Mouse (Mus musculus) megakaryocyte-erythroid progenitor cell, adult 5-6 weeks (primary cell): ENCODE measurements at regions not wholly inside any gene's neighbourhood (a gene's known extent, or its start where the extent isn't known, plus 50 kb on each side); places are given as distances from the start of the nearest gene placed in this dataset.

ENCODE experiments used
- ATAC-seq: replicated peaks from 2 replicates; pipeline ENCODE4 v1.8.0; 2016; ENCODE audit warnings: mild to moderate bottlenecking, inconsistent platforms; ENCODE audit not compliant: severe bottlenecking, poor library complexity, low FRiP score, low TSS enrichment

GRCm38 (mm10) chr16:78490245-78490644, 86.3 kb downstream of the D16Ertd472e start:
- ATAC-seq = peak; percentile 96

GRCm38 (mm10) chr16:78489604-78490003, 86.9 kb downstream of the D16Ertd472e start:
- no peak for ATAC-seq

DNA sequence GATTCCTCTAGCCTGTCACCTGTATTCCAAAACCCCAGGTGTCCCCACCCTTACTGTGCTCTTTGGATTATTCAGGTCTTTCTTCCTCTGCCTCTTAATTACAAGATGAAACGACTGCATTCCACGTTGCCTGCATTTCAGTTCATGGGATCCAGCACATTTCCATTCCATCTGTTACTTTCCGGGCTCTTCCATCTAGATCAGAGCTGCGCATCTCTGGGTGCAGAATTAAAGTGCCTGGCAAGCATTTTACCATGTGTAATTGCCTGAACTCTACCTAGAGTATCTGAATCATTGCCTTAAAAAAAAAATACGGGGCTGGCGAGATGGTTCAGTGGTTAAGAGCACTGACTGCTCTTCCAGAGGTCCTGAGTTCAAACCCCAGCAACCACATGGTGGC, 90.0 kb downstream of the D16Ertd472e start:
- no peak for ATAC-seq

DNA sequence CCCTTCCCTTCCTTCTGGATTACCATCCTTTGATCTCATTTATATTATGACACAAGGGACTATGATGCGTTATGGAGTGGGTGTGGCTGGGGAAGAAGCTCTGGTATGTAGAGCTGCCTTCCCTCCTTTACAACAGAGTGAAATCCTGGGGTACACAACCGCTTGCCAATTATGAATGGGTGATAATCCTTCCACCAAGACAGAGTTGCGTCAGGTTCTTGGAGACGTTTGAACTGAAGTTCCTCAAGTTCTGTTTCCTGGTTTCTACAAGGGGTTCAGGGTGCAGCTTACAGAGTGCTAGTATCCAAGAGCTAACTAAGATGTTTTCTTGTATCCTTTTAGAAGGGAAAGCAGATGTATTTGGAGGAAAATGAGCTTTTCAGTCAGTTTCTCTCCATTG, 92.2 kb downstream of the D16Ertd472e start:
- ATAC-seq = no peak

DNA sequence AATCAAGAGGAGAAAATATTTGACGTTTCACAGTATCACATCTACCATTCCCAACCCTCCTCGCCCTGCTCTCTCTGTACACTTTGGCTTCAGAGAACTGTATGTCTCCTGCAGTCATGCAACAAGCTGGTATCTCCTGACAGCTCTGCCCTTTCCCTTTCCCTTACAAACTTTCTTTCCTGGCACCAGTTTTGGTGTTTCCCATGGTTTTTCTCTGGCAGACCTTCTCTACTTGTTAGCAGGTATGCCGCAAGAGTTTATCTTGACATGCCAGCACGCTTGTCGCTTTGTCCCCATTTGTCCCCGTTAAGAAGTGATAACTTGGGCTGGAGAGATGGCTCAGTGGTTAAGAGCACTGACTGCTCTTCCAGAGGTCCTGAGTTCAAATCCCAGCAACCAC, 94.9 kb downstream of the D16Ertd472e start:
- no peak for ATAC-seq

- ATAC-seq = no peak
Observed at GRCm38 (mm10) chr16:78481065-78481464, 95.4 kb downstream of the D16Ertd472e start.

DNA sequence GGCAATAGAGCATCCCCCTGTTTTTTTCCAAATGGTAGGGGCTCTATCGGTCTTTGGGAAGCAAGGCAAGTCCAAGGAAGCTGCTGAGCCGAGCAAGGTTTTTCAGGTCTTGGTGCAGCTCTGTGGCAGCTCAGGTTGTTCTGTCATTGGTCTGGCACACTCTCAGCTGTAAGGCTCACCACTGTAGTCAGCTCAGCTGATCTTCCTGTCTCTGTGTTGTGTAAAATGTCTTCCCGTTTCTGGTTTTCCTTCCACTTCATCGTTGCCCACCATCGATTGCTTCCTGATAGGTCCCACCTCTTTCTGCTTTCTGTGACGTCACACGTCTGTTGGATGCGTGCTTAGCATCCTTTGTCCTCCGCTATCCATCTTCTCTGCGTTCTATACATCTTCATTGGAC, 96.2 kb downstream of the D16Ertd472e start:
- no peak for ATAC-seq

DNA sequence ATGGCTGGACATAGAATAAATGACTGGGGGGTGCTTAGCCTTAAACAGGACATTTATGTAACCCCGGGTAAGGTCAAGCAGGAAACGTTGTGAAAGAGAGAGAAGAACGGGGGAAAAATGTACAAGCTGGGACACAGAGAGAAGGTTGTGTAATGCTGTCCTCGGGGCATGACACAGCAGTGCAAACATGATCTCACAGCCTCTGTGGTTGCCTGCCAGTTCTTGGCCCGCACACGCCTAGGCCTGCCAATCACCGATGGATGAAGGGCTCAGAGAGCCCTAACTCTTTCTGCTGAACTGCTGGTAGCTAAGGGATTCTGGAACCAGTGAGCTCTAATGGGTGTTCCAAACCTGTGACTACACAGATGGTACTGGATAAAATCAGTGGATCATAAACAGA, 96.5 kb upstream of the Btg3 start:
- peak; percentile 55; the same call in 1 of the 2 replicates for ATAC-seq

GRCm38 (mm10) chr16:78459996-78460395, 83.0 kb upstream of the Btg3 start:
- ATAC-seq = peak; percentile 98

DNA sequence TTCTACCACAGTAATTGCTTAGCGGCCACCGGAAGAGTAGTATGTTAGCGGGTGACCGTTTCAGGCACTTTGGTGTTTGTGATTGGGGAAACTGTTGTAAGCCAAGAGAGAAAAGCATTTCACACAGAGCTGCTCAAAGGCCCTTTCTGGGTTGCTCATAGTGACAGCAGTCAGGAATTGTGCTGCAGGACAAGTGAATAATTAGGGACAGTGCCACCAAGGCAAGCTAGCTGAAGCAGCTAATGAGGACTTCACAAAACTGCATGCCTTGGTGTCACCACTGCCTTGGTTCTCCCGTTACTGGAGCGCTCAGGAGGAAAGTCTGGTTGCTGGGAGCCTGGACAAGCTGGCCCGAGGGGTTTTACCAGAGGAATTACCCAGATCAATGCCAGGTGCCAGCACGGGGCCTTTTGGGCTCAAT, 80.7 kb upstream of the Btg3 start:
- ATAC-seq = no peak

DNA sequence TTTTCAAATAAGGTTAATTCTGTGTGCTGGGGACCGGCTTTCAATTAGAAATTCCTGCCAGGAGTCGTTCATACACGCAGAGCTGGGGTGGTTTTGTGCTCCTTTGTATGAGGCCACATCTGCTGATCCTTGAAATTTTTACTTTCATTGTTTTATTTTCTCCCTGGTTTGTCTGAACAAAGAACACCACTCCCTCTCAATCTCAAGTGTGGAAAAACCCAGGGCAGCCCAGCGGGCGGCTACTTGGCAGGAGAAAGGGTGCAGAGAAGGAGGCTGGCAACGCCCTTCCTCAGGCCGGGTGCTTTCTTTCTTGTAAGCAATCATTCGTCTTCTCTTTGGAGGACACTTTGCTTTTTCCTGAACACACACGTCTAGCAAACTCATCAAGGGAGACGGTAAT, 79.4 kb upstream of the Btg3 start:
- no peak for ATAC-seq

DNA sequence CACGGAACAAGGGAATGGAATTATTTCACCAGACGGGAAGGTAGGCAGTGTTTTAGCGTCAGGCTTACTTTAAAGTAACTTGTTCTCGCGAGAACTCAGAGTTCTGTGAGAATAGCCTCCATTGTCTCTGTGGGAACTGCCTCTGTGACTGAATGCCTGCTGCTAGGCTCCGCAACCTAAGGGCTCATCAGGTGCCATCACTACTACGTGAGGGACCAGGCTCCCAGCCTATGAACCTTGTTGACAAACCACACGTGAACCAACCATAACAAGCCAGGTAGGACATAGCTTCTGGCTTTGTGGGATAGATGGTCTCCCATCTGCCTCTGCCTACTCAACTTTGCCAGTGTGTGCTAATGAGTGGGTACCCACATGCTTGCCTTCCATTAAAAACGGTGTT, 77.5 kb upstream of the Btg3 start:
- ATAC-seq = no peak

- peak; percentile 96 for ATAC-seq
Observed at GRCm38 (mm10) chr16:78452303-78452702, 75.3 kb upstream of the Btg3 start.

GRCm38 (mm10) chr16:78451750-78452149, 74.8 kb upstream of the Btg3 start:
- 0 out of 2 replicates have a peak, but pooled peaks have one; percentile 27 for ATAC-seq

DNA sequence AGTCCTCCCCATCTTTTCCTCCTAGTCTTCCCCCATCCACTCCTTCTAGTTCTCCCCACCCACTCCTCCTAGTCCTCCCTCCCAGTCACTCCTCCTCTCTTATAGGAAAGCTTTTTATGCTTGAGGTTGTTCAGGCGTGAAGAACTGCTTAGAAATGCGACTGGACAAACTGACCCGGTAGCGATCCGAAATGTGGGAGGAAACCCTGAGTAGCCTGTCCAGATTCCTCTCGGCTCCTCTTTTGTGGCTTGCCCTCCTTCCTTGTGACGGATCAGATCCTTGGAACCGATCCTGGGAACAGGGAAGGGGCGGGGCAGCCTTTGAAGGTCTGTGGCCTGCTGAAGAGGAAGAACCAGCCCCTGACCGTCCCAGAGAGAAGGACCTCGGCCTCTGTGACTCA, 74.3 kb upstream of the Btg3 start:
- no peak for ATAC-seq

GRCm38 (mm10) chr16:78449231-78449630, 72.2 kb upstream of the Btg3 start:
- no peak for ATAC-seq

GRCm38 (mm10) chr16:78443262-78443661, 66.3 kb upstream of the Btg3 start:
- no peak for ATAC-seq

GRCm38 (mm10) chr16:78442830-78443229, 65.8 kb upstream of the Btg3 start:
- no peak for ATAC-seq

DNA sequence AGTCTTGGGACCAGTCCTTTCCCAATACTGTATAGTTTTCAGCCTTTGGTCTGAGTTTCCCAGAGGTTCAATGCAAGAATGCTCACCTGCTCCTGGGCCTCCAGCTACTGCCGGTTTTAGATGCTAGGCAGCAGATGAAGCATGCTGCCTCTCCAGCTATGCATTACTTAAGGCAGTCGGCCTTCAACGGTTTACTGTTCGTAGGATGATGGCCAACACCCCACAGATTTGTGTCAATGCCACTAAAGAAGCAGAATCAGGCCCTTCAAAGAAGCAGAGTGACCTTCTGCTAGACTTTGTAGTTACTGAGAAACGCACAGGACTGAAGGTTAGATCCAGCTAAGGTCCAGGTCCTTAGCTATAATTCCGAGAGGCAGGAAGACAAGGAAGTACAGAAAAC, 65.0 kb upstream of the Btg3 start:
- ATAC-seq = no peak

- no peak for ATAC-seq
Observed at GRCm38 (mm10) chr16:78435707-78436106, 58.7 kb upstream of the Btg3 start.

DNA sequence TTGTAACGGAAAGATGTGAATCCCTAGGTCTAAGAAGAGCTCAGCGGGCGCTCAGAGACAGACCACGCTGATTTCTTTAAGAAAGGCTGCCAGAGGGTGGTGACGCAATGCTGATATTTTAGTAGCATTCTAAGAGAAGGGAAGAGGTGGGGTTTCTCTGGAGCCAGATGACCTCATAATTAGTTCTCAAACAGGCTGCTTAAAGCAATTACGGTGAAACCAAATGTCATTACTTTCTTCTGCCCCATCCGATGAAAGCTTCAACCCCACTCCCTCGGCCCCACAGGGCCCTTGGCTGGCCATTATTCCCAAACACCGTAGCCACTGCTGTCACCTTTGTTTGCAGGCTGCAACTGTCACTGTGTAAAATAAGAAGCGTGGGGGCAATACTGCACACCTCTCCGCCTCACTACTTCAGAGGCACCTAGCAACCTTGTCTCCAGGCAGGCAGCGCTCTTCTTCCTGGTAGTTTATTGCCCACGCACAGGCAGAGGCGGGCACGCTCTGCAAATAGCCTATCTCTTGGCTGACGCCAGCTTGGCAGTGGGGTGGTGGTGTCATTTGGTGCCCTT, 50.6 kb upstream of the Btg3 start:
- no peak for ATAC-seq
